Mouse (Mus musculus): ENCODE measurements at regions not wholly inside any gene's neighbourhood (a gene's known extent, or its start where the extent isn't known, plus 50 kb on each side); places are given as distances from the start of the nearest gene placed in this dataset.

- TF ChIP-seq POLR2A (IDR thresholded peaks at IDR 0.05; ENCODE audit: low read depth, low read length) (no peak), CTCF (conservative IDR thresholded peaks at IDR 0.05; ENCODE audit: insufficient read depth, insufficient read length, low read depth, low read length) (no peak)
Measured at GRCm38 (mm10) chr4:89043982-89044381, 92.9 kb upstream of the Mtap start.

Data from kidney, adult 2 months (tissue).